14 mouse cellular contexts compared by ENCODE assay signal in genomic region chr5:111432842-111433241, GRCm38 (mm10). TPM values are rescaled to one million over a fixed set of nuclear protein-coding genes. Genes with fewer than 3 reads are reported as not detected.
DNase-seq lines count a peak whose midpoint lies in the region; ATAC-seq and TF ChIP-seq lines count a peak whose summit lies in the region.
"Had no signal": no experiment of that assay in that cellular context is flagged by ENCODE, and none has a peak within 500 bp of the region (broad histone marks: within the 10 kb centered on the region; RNA-seq: fewer than 3 reads in every experiment).

No protein-coding gene starts in this region.

- no peaks in the 10 kb centered on the region for H3K27me3 ChIP-seq in heart, embryonic 14.5 days (ENCODE audit: control insufficient read depth, insufficient read depth, low read length)
- no peaks in the 10 kb centered on the region for H3K27me3 ChIP-seq in forebrain, embryonic 14.5 days (replicated peaks; ENCODE audit: control insufficient read depth, insufficient read depth, low read length)
- H3K27me3 ChIP-seq in hindbrain, embryonic 16.5 days (replicated peaks; ENCODE audit: control insufficient read depth, insufficient read depth, low read length), result no peaks in the 10 kb centered on the region
- no peaks in the 10 kb centered on the region for H3K27me3 ChIP-seq in midbrain, postnatal 0 days (ENCODE audit: insufficient read depth, low read length)
- H3K27me3 ChIP-seq: embryonic facial prominence, embryonic 15.5 days had no signal

- no peak for TF ChIP-seq CTCF in midbrain, postnatal 0 days (IDR thresholded peaks at IDR 0.05)

- 74% methylated on average over 5 of the region's 5 CpGs for WGBS in heart, embryonic 14.5 days
- 17% methylated on average over 5 of the region's 5 CpGs for WGBS in forebrain, embryonic 14.5 days
- 17% methylated on average over 5 of the region's 5 CpGs for WGBS in hindbrain, embryonic 16.5 days
- WGBS in midbrain, postnatal 0 days, result 25% methylated on average over 5 of the region's 5 CpGs

- no peak for DNase-seq in heart, adult 9 months (ENCODE audit: low spot score in 2 of 2)
- no peak for DNase-seq in forebrain, embryonic 14.5 days (ENCODE audit: low spot score)
- DNase-seq in midbrain, postnatal 0 days (ENCODE audit: low spot score), result no peak
- DNase-seq in adrenal gland, postnatal 14 days, result no peak
- DNase-seq in lung, adult 18-20 months, result no peak
- DNase-seq: cerebellum, adult 2 months; lung, postnatal 4 days; spleen, adult 18-20 months; thymus, adult 2 months had no signal

- ATAC-seq in heart, embryonic 14.5 days (ENCODE audit: insufficient number of reproducible peaks, insufficient read depth, low FRiP score, low read depth), result no peak
- no peak for ATAC-seq in forebrain, embryonic 14.5 days
- no peak for ATAC-seq in hindbrain, embryonic 16.5 days
- no peak for ATAC-seq in midbrain, postnatal 0 days (ENCODE audit: low FRiP score)
- ATAC-seq: inflammation-experienced regulatory T-cells, adult 6 months had no signal

- H3K9ac ChIP-seq in heart, embryonic 14.5 days (ENCODE audit: low read length), result peak overlapping the region; percentile 7; the same call in 1 of the 2 replicates
- peak overlapping the region; percentile 100 for H3K9ac ChIP-seq in forebrain, embryonic 14.5 days (ENCODE audit: low read length)
- peak overlapping the region; percentile 38 for H3K9ac ChIP-seq in hindbrain, embryonic 16.5 days (ENCODE audit: low read depth, low read length)
- no peak overlapping the region for H3K9ac ChIP-seq in midbrain, postnatal 0 days (replicated peaks; ENCODE audit: low read length, poor library complexity, severe bottlenecking)
- H3K9ac ChIP-seq: embryonic facial prominence, embryonic 15.5 days; liver, embryonic 14.5 days had no signal

- no peaks in the 10 kb centered on the region for H3K9me3 ChIP-seq in heart, embryonic 14.5 days (ENCODE audit: control insufficient read depth, low read length)
- H3K9me3 ChIP-seq in forebrain, embryonic 14.5 days (replicated peaks; ENCODE audit: control insufficient read depth, low read length), result no peaks in the 10 kb centered on the region
- H3K9me3 ChIP-seq in hindbrain, embryonic 16.5 days (ENCODE audit: control insufficient read depth, low read length), result no peaks in the 10 kb centered on the region
- H3K9me3 ChIP-seq in midbrain, postnatal 0 days (ENCODE audit: low read length), result no peaks in the 10 kb centered on the region
- H3K9me3 ChIP-seq: embryonic facial prominence, embryonic 15.5 days had no signal

- H3K4me3 ChIP-seq in heart, embryonic 14.5 days (ENCODE audit: control insufficient read depth in 1 of 2, insufficient read depth in 1 of 2, low read depth in 1 of 2, low read length in 2 of 2), result no peak overlapping the region
- no peak overlapping the region for H3K4me3 ChIP-seq in forebrain, embryonic 14.5 days (ENCODE audit: low read depth, low read length)
- H3K4me3 ChIP-seq in hindbrain, embryonic 16.5 days (ENCODE audit: low read length), result no peak overlapping the region
- H3K4me3 ChIP-seq in midbrain, postnatal 0 days (ENCODE audit: low read depth, low read length), result no peak overlapping the region
- H3K4me3 ChIP-seq: embryonic facial prominence, embryonic 15.5 days had no signal

- H3K4me2 ChIP-seq in heart, embryonic 14.5 days (ENCODE audit: low read length), result no peak overlapping the region
- H3K4me2 ChIP-seq in forebrain, embryonic 14.5 days (ENCODE audit: low read length), result peak overlapping the region; percentile 96
- peak overlapping the region; percentile 14 for H3K4me2 ChIP-seq in hindbrain, embryonic 16.5 days (ENCODE audit: low read length)
- H3K4me2 ChIP-seq in midbrain, postnatal 0 days (ENCODE audit: low read depth, low read length, poor library complexity, severe bottlenecking), result peak overlapping the region; percentile 34
- H3K4me2 ChIP-seq: embryonic facial prominence, embryonic 15.5 days had no signal

- H3K4me1 ChIP-seq in heart, embryonic 14.5 days (ENCODE audit: control insufficient read depth in 2 of 2, insufficient read depth in 2 of 2, low read length in 2 of 2), result peaks cover 58 to 76% of the 10 kb centered on the region in 2 experiments
- H3K4me1 ChIP-seq in forebrain, embryonic 14.5 days (ENCODE audit: control insufficient read depth, insufficient read depth, low read length), result peaks cover 78% of the 10 kb centered on the region
- H3K4me1 ChIP-seq in hindbrain, embryonic 16.5 days (ENCODE audit: control insufficient read depth, insufficient read depth, low read depth, low read length), result peaks cover 71% of the 10 kb centered on the region
- H3K4me1 ChIP-seq in midbrain, postnatal 0 days (ENCODE audit: insufficient read depth, low read length), result peaks cover 35% of the 10 kb centered on the region

- H3K36me3 ChIP-seq in heart, embryonic 14.5 days (ENCODE audit: control insufficient read depth, insufficient read depth, low read length), result no peaks in the 10 kb centered on the region
- H3K36me3 ChIP-seq in forebrain, embryonic 14.5 days (ENCODE audit: control insufficient read depth, insufficient read depth, low read length), result peaks cover 41% of the 10 kb centered on the region
- H3K36me3 ChIP-seq in hindbrain, embryonic 16.5 days (ENCODE audit: control insufficient read depth, insufficient read depth, low read length), result no peaks in the 10 kb centered on the region
- H3K36me3 ChIP-seq in midbrain, postnatal 0 days (ENCODE audit: insufficient read depth, low read length), result peaks cover 3% of the 10 kb centered on the region; the same call in 1 of the 2 replicates
- H3K36me3 ChIP-seq: embryonic facial prominence, embryonic 15.5 days had no signal

- no peak overlapping the region for H3K27ac ChIP-seq in heart, embryonic 14.5 days (replicated peaks in 1 of 2; ENCODE audit: control insufficient read depth in 1 of 2, insufficient read depth in 1 of 2, low read depth in 2 of 2, low read length in 2 of 2)
- H3K27ac ChIP-seq in forebrain, embryonic 14.5 days (ENCODE audit: low read depth, low read length), result peak overlapping the region; percentile 78; the same call in 1 of the 2 replicates
- H3K27ac ChIP-seq in hindbrain, embryonic 16.5 days (ENCODE audit: low read depth, low read length), result peak overlapping the region; percentile 44; the same call in 1 of the 2 replicates
- H3K27ac ChIP-seq in midbrain, postnatal 0 days (ENCODE audit: low read depth, low read length), result 0 out of 2 replicates have a peak overlapping the region, but pooled peaks have one; percentile 32
- H3K27ac ChIP-seq: liver, embryonic 14.5 days had no signal

RNA-seq across cellular contexts. Expression of gene Mn1, which starts 15.7 kb away (rescaled TPM):
- 5.6 and 6.9 TPM in 2 replicates for polyA plus RNA-seq in heart, embryonic 14.5 days (2014; fragmentation: Nextera tagmentation; extraction: Ambion mirVana)
- 57.2 and 71.2 TPM in 2 replicates for polyA plus RNA-seq in forebrain, embryonic 14.5 days (2014; fragmentation: Nextera tagmentation; extraction: Ambion mirVana)
- polyA plus RNA-seq in hindbrain, embryonic 16.5 days (2015; fragmentation: Nextera tagmentation; extraction: Ambion mirVana), result 22.3 and 35.8 TPM in 2 replicates
- 112 and 139 TPM in 2 replicates for total RNA-seq in midbrain, postnatal 0 days (2014; rRNA removed)
- 49.6 and 49.8 TPM in 2 replicates for polyA plus RNA-seq in midbrain, postnatal 0 days (2015; fragmentation: Nextera tagmentation; extraction: Ambion mirVana)
- total RNA-seq in adrenal gland, postnatal 14 days (2021), result 4.6 and 5.1 TPM in 2 replicates
- polyA plus RNA-seq: inflammation-experienced regulatory T-cells, adult 6 months had no signal

Comparison
In these comparisons a context has a peak if more than half of its experiments do, and no peak if none do; other contexts are left out.
1. H3K27ac ChIP-seq: peak in forebrain, embryonic 14.5 days (single experiment), hindbrain, embryonic 16.5 days (single experiment) and midbrain, postnatal 0 days (single experiment); none in heart, embryonic 14.5 days (0 of 2).